Mouse (Mus musculus) neural tube, embryonic 10.5 days (tissue): ENCODE data around the gene Dctpp1.
"Not testable (repeated sequence)": the region's sequence is repeated elsewhere in the genome, so short reads cannot be mapped to it uniquely, and the experiment has no call there.

ENCODE experiments used
- DNase-seq: peaks from one replicate; pipeline ENCODE4 v3.0.0-alpha.2; 2017; ENCODE audit warnings: low spot score; ENCODE audit errors: extremely low spot score

Dctpp1 gene

GRCm38 (mm10) chr7:127270666-127271065 lies 10.2 kb upstream of the Dctpp1 start:
- DNase-seq: no peak

DNA sequence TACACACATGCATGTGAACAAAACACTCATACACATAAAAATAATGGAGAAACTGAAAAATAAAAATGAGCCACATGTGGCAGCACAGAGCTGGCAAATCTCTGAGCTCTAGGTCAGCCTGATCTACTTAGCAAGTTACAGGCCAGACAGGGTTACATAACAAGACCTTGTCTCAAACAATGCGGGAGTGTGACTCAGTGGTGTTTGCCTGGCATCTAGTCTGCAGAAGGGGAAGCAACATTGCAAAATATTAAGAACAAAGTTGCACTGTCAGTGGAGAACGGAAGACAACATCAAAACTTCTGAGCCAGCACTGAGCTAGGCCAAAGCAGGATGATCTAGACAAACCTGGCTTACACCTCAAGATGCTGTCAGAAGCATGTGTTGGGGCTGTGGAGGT lies 9.7 kb upstream of the Dctpp1 start:
- no peak for DNase-seq

DNA sequence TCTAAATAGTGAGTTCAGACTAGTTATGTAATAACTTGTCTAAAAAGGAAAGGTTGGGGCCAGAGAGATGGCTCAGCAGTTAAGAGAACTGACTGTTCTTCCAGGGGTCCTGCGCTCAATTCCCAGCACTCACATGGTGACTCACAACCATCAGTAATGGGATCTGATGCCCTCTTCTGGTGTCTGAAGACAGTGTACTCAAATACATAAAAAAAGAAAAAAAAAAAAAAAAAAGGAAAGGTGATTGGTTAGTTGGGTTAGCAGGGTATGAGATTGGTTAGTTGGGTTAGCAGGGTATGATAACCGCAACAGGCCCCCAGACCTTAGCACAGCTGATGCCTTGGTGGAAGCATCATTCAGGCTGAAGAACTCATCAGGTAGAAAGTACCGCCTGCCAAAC lies 3.0 kb upstream of the Dctpp1 start:
- DNase-seq: no peak

DNA sequence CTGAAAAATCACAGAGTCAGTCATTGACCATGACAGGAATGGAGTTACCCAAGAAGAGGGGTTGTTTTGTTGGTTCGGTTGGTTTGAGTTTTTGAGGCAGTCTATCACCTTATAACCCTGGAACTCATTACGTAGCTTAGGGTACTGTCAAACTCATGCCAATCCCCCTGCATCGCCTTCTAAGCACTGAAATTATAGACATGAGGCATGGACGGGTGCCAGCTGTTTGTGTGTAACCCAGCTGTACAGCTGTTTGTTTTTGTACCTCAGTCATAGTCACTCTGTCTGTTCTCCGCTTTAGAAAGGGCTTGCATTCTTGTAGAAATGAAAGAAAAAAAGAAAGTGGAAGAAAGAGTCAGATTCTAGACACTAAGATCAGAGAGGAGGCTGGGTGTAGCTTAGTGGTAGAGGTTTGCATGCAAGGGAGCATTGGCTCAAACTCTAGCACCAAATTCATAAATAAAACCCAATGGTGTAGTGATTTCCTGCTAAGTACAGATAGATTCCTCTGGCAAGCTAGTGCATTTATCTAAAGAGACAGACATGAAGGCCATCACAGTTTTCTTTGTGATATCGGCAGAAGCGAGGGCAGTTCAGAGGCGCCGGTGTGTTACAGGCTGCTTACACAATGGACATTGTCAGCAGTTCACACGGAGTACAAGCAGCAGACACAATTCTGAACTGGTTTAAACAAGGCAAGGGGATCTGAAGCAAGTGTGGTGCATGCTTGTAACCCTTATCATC lies 1.9 kb upstream of the Dctpp1 start:
- DNase-seq: no peak

DNA sequence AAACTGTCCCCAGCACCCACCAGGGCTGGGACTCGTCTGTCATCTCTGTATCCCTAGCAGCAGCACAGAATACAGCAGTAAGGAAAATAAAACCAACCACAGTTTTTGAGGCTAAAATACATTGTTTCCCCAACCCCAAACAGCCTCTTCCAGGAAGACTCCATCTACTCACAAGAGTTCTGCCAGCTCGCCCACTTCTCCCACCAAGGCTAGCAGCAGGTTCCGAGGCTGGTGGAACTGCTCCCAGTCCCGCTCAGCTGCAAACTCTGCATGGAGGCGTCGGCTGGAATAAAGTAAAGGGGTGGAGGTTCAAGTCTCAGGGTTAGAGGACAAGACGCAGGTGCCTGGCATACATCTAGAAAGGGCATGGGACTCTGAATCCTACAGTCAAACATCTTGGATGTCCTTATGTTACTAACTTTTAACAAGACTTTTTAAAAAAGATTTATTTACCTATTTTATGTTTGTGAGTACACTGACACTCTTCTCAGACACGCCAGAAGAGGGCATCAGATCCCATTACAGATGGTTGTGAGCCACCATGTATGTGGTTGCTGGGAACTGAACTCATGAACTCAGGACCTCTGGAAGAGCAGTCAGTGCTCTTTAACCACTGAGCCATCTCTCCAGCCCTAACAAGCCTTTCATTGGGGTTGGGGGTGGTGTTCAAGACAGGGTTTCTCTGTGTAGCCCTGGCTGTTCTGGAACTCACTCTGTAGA lies 1.2 kb downstream of the Dctpp1 start:
- no peak for DNase-seq

GRCm38 (mm10) chr7:127256518-127256917 lies 4.0 kb downstream of the Dctpp1 start:
- no peak for DNase-seq

DNA sequence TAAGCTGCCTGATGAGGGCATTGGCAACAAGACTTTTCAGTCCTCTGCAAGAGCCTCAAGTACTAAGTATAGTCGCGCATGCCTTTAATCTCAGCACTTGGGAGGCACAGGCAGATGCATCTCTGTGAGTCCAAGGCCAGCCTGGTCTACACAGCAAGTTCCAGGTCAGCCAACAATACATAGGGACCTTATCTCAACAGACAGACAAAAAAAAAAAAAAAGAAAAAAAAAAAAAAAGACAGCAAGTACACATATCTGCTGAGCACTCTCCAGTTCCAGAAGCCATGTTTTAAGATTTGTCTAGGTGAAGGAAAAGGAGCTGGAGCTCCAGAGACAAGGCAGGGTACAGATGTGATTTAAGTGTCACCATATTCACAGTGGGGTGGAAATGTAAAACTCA lies 4.5 kb downstream of the Dctpp1 start:
- DNase-seq: no peak

- no peak for DNase-seq
Measured at GRCm38 (mm10) chr7:127255008-127255407, 5.5 kb downstream of the Dctpp1 start.

GRCm38 (mm10) chr7:127253821-127254769 lies 6.4 kb downstream of the Dctpp1 start:
- DNase-seq: peak; percentile 92

GRCm38 (mm10) chr7:127253341-127253740 lies 7.2 kb downstream of the Dctpp1 start:
- no peak for DNase-seq

DNA sequence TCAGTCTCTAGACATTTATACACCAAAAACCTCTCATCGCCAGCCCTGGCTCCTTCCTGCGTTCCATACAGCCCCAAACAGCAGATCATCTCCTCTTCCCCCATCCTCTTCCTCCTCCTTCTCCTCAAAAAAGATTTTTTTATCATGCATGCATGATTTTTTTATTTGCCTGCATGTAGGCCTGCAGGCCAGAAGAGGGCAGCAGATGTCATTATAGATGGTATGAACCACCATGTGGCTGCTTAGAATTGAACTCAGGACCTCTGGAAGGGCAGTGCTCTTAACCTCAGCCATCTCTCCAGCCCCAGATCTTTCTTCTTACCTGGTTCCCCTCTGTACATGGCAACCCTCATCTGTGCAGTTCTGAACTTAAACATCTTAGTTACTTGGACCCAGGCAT lies 8.1 kb downstream of the Dctpp1 start:
- DNase-seq: no peak

GRCm38 (mm10) chr7:127250511-127250910 lies 10.0 kb downstream of the Dctpp1 start:
- not testable (repeated sequence) for DNase-seq

- no peak for DNase-seq
Measured at GRCm38 (mm10) chr7:127244658-127245510, 15.6 kb downstream of the Dctpp1 start.

DNA sequence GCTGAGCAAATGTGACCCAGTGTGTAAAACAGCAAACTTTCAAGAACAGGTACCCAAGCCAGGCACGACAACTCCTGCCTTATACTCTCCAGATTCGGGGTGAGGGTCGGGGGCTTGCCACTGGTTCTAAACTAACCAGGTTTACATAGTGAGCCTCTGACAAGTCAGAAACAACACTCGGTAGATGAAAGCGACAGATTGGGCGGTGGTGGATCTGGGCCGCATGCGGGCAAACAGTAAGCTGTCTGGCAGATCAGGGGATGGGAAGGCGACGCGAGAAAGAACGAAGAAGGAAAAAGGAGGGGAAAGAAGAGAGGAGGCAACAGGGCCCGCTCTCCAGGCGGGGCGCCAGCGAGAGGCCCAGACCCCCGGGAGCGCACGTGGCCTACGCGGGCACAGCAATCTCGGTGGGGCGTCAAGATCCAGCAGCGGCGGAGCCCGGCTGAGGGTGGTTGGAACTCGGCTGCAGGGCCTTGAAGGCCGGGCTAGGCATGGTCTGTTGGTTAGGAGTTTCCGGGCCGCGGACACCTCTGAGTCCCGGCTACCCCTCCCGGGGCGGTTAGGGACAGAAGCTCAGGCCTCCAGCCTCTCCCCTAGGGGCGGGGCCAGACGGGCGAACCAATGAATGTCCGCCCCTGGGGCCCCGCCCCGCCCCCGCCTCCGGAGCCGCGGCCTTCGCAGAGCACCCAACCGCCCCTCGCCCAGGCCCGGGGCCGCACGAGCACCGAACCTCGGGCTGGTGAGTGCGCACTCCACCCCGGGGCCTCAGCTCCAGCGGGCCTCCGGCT lies 16.4 kb downstream of the Dctpp1 start, which contains the start of gene Zfp771:
TSS of gene Zfp771 (plus strand) at position 405 of the 788 bp plus-strand sequence.
- DNase-seq: peak; percentile 95

DNA sequence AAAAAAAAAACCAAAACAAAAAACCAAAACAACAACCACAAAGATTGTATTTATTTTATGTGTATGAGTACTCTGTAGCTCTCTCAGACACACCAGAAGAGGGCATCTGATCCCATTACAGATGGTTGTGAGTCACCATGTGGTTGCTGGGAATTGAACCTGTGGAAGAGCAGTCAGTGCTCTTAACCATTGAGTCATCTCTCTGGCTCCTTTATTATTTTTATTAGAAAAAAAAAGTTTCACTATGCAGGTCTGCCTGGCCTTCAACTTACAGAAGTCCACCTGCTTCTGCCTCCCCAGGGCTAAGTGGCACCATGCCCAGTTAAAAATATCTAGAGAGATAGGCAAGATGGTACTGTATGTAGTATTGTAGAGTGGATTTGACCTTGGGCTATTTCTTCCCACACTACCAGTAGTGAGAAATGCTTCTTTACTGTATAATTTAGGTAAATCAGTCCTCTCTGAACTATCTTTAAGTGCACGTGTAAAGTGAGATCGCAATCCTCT lies 17.1 kb downstream of the Dctpp1 start:
- no peak for DNase-seq

DNA sequence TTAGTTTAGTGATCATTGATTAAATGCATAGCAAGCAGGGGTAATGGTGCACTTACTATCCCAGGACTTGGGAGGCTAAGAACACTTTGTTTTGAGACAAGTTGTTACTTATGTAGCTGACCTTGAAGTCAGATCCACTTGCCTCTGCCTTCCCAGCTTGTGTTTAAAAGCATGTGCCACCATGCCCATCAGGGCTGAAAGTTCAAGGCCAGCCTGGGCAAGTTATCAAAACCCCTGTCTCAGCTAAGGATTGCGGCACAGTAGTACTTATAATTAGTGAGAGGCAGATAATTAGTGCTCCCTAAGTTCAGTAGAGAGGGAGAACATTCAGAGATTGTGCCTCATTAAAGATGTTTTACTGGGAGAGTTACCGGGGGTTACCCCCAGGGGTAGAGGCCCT lies 25.7 kb downstream of the Dctpp1 start:
- DNase-seq: no peak

DNA sequence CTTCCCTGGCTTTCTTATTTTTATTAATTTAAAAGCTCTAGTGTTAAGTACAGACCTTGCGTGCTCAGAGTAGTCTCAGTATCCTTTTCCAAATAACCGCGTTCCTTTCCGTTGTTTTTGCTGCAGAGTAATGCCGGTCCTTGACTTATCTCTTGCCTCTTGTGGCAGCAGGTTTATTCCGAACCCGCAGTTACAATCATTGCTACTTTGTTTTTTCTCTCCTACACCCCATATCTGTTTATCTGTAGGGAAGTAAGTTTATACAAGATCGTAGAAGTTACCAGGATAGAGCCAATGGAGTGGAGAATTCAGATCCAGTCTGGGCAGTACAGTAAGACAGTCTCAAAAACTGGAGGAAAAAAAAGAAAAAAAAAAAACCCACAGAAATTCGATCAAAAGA lies 26.7 kb downstream of the Dctpp1 start:
- DNase-seq: no peak

GRCm38 (mm10) chr7:127233368-127233749 lies 27.1 kb downstream of the Dctpp1 start:
- DNase-seq: no peak

- DNase-seq: peak; percentile 95
Measured at GRCm38 (mm10) chr7:127232622-127233367, 27.7 kb downstream of the Dctpp1 start, which contains the start of the genes Zfp553 and Sept1. Gene Zfp553 (plus strand): TSS chr7:127233061. Gene Sept1 (minus strand): TSS chr7:127233130.
